Mouse (Mus musculus) hindbrain, postnatal 0 days (tissue): ENCODE data around the gene Gm20388. TPM values are rescaled to one million over a fixed set of nuclear protein-coding genes. Genes with fewer than 3 reads are reported as not detected.

Source experiments
- ATAC-seq: fragments of 200-750 bp; cut with Nextera tagmentation; 2 replicates; pipeline ENCODE4 v1.8.0; 2017; ENCODE audit warnings: mild to moderate bottlenecking, moderate TSS enrichment, moderate library complexity
- DNase-seq: peaks from one replicate; pipeline ENCODE4 v3.0.0-alpha.2; 2015; ENCODE audit warnings: low spot score
- H3K27ac ChIP-seq: fragments of 300-500 bp; sonication (generic); 2 replicates; pipeline ENCODE4 v1.5.1; 2014; ENCODE audit warnings: mild to moderate bottlenecking
- H3K27me3 ChIP-seq: fragments of 300-500 bp; sonication (generic); 2 replicates; pipeline ENCODE4 v1.6.1; 2014; ENCODE audit warnings: low read length, mixed read lengths; ENCODE audit not compliant: insufficient read depth
- H3K36me3 ChIP-seq: fragments of 300-500 bp; sonication (generic); 2 replicates; pipeline ENCODE4 v1.6.1; 2014; ENCODE audit warnings: low read length, mixed read lengths; ENCODE audit not compliant: insufficient read depth
- H3K4me1 ChIP-seq: fragments of 300-500 bp; sonication (generic); 2 replicates; pipeline ENCODE4 v1.6.1; 2014; ENCODE audit warnings: antibody characterized with exemption, low read length, mixed read lengths; ENCODE audit not compliant: insufficient read depth
- H3K4me2 ChIP-seq: fragments of 300-500 bp; sonication (generic); 2 replicates; pipeline ENCODE4 v1.6.1; 2014; ENCODE audit warnings: low read depth, mild to moderate bottlenecking, low read length, moderate library complexity, mixed read lengths
- H3K4me3 ChIP-seq: fragments of 300-500 bp; sonication (generic); 2 replicates; pipeline ENCODE4 v1.5.1; 2014; ENCODE audit warnings: low read length
- H3K9ac ChIP-seq: fragments of 300-500 bp; sonication (generic); replicated peaks from 2 replicates; pipeline ENCODE4 v1.6.1; 2014; ENCODE audit warnings: mild to moderate bottlenecking, low read length, moderate library complexity, mixed read lengths
- H3K9me3 ChIP-seq: fragments of 300-500 bp; sonication (generic); 2 replicates; pipeline ENCODE4 v1.6.1; 2016; ENCODE audit warnings: low read length, mixed read lengths
- CTCF ChIP-seq: IDR thresholded peaks from 2 replicates; pipeline ENCODE4 v1.5.1; 2016; ENCODE audit warnings: antibody characterized with exemption, control low read depth, low read depth
- WGBS: fragments of 180-500 bp; shearing (Covaris S2); extraction: QIAGEN DNeasy Blood & Tissue Kit; methylation state at CpG from one replicate; pipeline ENCODE4 v1.1.7; 2014; 5-methylcytosine and 5-hydroxymethylcytosine counted together
- polyA plus RNA-seq: library from polyadenylated mRNA; unstranded; fragments of >200 nt; fragmentation: Nextera tagmentation; extraction: Ambion mirVana; gene quantifications from 2 replicates; pipeline ENCODE4 v1.2.1, GENCODE M21; 2015
- total RNA-seq: library from RNA; depleted of rRNA; stranded (reverse); fragments of >200 nt; gene quantifications from 2 replicates; pipeline ENCODE4 v1.2.3, GENCODE M21; 2014

Gm20388 gene
- total and polyA plus RNA-seq, 2 experiments from 2014 or later = 71.3 TPM; not detected in 1

GRCm38 (mm10) chr8:122905346-122905745, 2994.7 kb downstream of the Gm20388 start:
- 90% methylated on average over 4 of the region's 4 CpGs for WGBS
- Histone ChIP-seq H3K9ac (no peak overlapping the region), H3K4me3 (no peak overlapping the region), H3K27me3 (no peaks in the 10 kb centered on the region), H3K9me3 (no peaks in the 10 kb centered on the region), H3K36me3 (0 out of 2 replicates have a peak, but pooled peaks cover 8% of the 10 kb centered on the region), H3K4me1 (no peaks in the 10 kb centered on the region; the same call in 1 of the 2 replicates), H3K27ac (no peak overlapping the region), H3K4me2 (no peak overlapping the region)
- DNase-seq = no peak
- ATAC-seq = no peak
- TF ChIP-seq CTCF = no peak

GRCm38 (mm10) chr8:122906463-122907021, 2995.9 kb downstream of the Gm20388 start:
- DNase-seq = peak; percentile 92
- Histone ChIP-seq H3K27ac (no peak overlapping the region), H3K4me1 (no peaks in the 10 kb centered on the region; the same call in 1 of the 2 replicates), H3K9me3 (no peaks in the 10 kb centered on the region), H3K36me3 (0 out of 2 replicates have a peak, but pooled peaks cover 8% of the 10 kb centered on the region), H3K27me3 (no peaks in the 10 kb centered on the region), H3K4me3 (no peak overlapping the region), H3K9ac (no peak overlapping the region), H3K4me2 (no peak overlapping the region)
- ATAC-seq = peak; percentile 93
- WGBS = 26% methylated on average over 6 of the region's 6 CpGs
- peak; percentile 98 for TF ChIP-seq CTCF

DNA sequence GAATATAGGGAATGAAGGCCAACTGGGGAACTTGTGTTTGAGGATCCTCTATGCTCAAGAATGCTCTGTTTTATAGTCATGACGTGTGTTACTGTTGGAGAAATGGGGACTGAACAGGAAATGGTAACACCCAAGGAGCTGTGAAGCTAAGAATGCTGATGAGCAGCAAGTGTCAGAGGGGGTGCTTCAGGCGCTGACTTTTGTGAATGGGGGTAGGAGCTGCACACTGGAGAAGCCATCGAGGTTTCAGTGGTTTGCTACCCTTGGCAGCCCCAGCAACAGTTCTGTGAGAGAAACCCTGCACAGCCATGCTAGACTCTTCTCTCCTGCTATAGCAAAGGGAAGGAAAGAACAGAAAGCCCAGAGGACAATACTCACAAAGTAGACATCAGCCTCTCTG, 3001.5 kb downstream of the Gm20388 start:
- H3K36me3 ChIP-seq = 0 out of 2 replicates have a peak, but pooled peaks cover 8% of the 10 kb centered on the region
- TF ChIP-seq CTCF = no peak
- H3K4me3 ChIP-seq = no peak overlapping the region
- ATAC-seq = no peak
- DNase-seq = no peak
- no peaks in the 10 kb centered on the region for H3K9me3 ChIP-seq
- 72% methylated on average over 3 of the region's 3 CpGs for WGBS
- H3K4me1 ChIP-seq = no peaks in the 10 kb centered on the region; the same call in 1 of the 2 replicates
- no peak overlapping the region for H3K27ac ChIP-seq
- H3K27me3 ChIP-seq = no peaks in the 10 kb centered on the region
- H3K4me2 ChIP-seq = no peak overlapping the region
- H3K9ac ChIP-seq = no peak overlapping the region

DNA sequence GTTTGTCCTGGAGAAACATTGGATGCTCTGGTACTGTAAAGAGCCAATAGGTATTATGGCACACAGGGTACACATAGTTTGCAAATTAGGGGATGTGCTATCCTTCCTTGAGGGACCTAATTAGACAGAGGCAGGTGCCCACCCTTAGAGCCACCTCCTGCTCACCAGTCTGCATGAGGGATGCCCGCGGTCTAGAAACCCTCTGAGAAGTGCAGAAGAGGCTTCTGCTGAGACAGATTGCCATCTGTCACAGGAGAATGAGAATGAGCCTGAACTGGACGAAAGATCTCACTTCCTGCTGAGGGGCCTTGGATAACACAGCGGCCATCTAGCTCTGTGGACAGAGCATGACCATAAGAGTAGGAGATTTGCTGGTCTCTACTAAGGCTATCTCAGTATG, 3002.2 kb downstream of the Gm20388 start:
- H3K27me3 ChIP-seq = no peaks in the 10 kb centered on the region
- no peaks in the 10 kb centered on the region for H3K9me3 ChIP-seq
- no peak overlapping the region for H3K4me3 ChIP-seq
- 0 out of 2 replicates have a peak, but pooled peaks cover 4% of the 10 kb centered on the region for H3K36me3 ChIP-seq
- H3K9ac ChIP-seq = no peak overlapping the region
- H3K4me2 ChIP-seq = no peak overlapping the region
- WGBS = 76% methylated on average over 4 of the region's 4 CpGs
- no peaks in the 10 kb centered on the region; the same call in none of the 2 replicates for H3K4me1 ChIP-seq
- ATAC-seq (no peak), DNase-seq (no peak)
- TF ChIP-seq CTCF = no peak
- no peak overlapping the region for H3K27ac ChIP-seq

DNA sequence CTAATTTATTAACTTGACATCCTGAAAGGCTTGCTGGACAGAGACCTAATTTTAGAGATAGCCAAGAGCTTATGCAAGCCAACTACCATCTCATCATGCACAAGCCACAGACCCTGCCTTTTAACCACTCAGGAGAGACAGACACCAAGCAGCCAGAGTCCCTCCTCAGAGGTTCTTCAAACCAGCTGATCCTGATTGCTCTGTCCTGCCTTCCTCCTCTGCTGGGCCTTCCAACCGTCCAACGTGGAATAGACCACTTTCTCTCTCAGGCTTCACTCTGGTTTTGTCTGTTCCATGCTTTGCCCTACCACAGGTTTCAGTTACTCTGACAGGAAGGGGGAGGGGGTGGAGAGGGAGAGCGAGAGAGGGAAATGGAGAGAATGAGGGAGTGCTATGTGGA, 3006.1 kb downstream of the Gm20388 start:
- ATAC-seq (no peak), DNase-seq (no peak)
- H3K4me1 ChIP-seq = peaks cover 10% of the 10 kb centered on the region
- no peak overlapping the region for H3K27ac ChIP-seq
- WGBS = 74% methylated on average over 3 of the region's 3 CpGs
- H3K27me3 ChIP-seq = no peaks in the 10 kb centered on the region
- H3K4me2 ChIP-seq = no peak overlapping the region
- TF ChIP-seq CTCF = no peak
- H3K4me3 ChIP-seq = no peak overlapping the region
- no peaks in the 10 kb centered on the region for H3K9me3 ChIP-seq
- no peaks in the 10 kb centered on the region for H3K36me3 ChIP-seq
- H3K9ac ChIP-seq = no peak overlapping the region

- Histone ChIP-seq H3K9ac (no peak overlapping the region), H3K9me3 (no peaks in the 10 kb centered on the region), H3K27me3 (no peaks in the 10 kb centered on the region), H3K4me1 (peaks cover 10% of the 10 kb centered on the region), H3K27ac (no peak overlapping the region; the same call in 1 of the 2 replicates), H3K36me3 (no peaks in the 10 kb centered on the region), H3K4me2 (peak overlapping the region; percentile 5; the same call in 1 of the 2 replicates), H3K4me3 (no peak overlapping the region)
- DNase-seq = no peak
- no peak for TF ChIP-seq CTCF
- WGBS = 50% methylated on average over 11 of the region's 11 CpGs
- ATAC-seq = no peak
Measured at GRCm38 (mm10) chr8:122917531-122918392, 3007.1 kb downstream of the Gm20388 start.
